Mouse (Mus musculus): ENCODE measurements around the gene Hist1h2ag. TPM values are rescaled to one million over a fixed set of nuclear protein-coding genes. Genes with fewer than 3 reads are reported as not detected.
A peak's percentile ranks its signal among the peaks of the same experiment; 100 is the strongest.
"Not testable (repeated sequence)": the region's sequence is repeated elsewhere in the genome, so short reads cannot be mapped to it uniquely, and the experiment has no call there.

The Hist1h2ag gene
- polyA plus RNA-seq (2012; rRNA removed) = 0.76 TPM in 1 of 2 replicates, not detected in the other

DNA sequence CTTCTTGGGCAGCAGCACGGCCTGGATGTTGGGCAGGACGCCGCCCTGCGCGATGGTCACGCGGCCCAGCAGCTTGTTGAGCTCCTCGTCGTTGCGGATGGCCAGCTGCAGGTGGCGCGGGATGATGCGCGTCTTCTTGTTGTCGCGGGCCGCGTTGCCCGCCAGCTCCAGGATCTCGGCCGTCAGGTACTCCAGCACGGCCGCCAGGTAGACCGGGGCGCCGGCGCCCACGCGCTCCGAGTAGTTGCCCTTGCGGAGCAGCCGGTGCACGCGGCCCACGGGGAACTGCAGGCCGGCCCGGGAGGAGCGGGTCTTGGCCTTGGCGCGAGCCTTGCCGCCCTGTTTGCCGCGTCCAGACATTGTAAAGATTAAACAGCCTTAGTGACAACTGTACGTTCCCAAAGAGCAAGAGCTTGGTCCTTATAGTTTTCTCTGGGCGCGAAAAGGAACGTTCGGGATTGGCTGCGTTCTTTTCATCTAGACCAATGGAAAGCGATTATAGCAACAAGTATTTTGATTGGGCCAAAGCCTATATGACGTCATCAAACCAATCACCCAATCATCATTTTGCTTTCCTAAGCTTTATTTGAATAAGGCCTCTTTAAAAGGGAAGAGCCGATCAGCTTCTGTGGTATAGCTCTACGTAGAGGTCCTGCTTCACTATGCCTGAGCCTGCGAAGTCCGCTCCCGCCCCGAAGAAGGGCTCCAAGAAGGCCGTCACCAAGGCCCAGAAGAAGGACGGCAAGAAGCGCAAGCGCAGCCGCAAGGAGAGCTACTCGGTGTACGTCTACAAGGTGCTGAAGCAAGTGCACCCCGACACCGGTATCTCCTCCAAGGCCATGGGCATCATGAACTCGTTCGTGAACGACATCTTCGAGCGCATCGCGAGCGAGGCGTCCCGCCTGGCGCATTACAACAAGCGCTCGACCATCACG is at the start of gene Hist1h2ag, which contains the start of gene Hist1h2bj:
Gene Hist1h2ag (minus strand): TSS at position 377 of the 935 bp plus-strand sequence.
Gene Hist1h2bj (plus strand): TSS at position 647 of the 935 bp plus-strand sequence.
- TF ChIP-seq POLR2A (IDR thresholded peaks at IDR 0.05; ENCODE audit: low read depth, low read length) = peak; percentile 41
- under 1% methylated on average over 53 of the region's 80 CpGs for WGBS
- not testable (repeated sequence) for H3K27me3 ChIP-seq (replicated peaks; ENCODE audit: control insufficient read depth, insufficient read depth, low read length); H3K36me3 ChIP-seq (ENCODE audit: control insufficient read depth, insufficient read depth, low read length)
- H3K4me3 ChIP-seq (ENCODE audit: insufficient read depth, low read depth, low read length) = peak within 1 kb of the TSS; percentile 64
- peaks cover 10% of the 10 kb centered on the region; the same call in 1 of the 2 replicates for H3K4me1 ChIP-seq (ENCODE audit: control insufficient read depth, insufficient read depth, low read length)
- H3K27ac ChIP-seq (ENCODE audit: insufficient read depth, low read depth, low read length) = peak within 1 kb of the TSS; percentile 59
- DNase-seq = peak; percentile 98

DNA sequence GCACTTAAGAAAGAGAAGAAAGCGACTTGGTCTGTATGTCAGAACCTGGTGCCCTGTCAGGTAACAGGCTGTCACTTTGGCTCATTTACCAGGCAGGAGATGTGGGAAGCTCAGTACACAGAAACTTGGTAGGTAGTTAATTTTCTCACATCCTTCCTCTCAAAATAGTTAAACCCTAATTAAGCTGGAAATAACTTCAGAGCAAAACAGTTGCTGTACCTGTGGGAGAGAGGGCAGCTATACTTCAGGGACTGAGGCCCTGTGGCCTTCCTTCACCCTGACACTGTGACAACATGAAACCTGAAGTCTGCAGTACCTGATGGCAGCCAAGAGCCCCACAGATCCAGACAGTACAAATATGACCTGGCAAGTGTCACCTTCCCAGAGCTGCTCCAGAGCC is 41.4 kb upstream of the Hist1h2ag start, which contains the start of gene Vmn1r188:
Gene Vmn1r188 (plus strand): TSS at position 301 of the 400 bp plus-strand sequence.
- not testable (repeated sequence) for DNase-seq; H3K4me3 ChIP-seq (ENCODE audit: insufficient read depth, low read depth, low read length); H3K27me3 ChIP-seq (replicated peaks; ENCODE audit: control insufficient read depth, insufficient read depth, low read length); H3K27ac ChIP-seq (ENCODE audit: insufficient read depth, low read depth, low read length); H3K4me1 ChIP-seq (ENCODE audit: control insufficient read depth, insufficient read depth, low read length); H3K36me3 ChIP-seq (ENCODE audit: control insufficient read depth, insufficient read depth, low read length)
- 77% methylated on average over 1 of the region's 1 CpGs for WGBS

DNA sequence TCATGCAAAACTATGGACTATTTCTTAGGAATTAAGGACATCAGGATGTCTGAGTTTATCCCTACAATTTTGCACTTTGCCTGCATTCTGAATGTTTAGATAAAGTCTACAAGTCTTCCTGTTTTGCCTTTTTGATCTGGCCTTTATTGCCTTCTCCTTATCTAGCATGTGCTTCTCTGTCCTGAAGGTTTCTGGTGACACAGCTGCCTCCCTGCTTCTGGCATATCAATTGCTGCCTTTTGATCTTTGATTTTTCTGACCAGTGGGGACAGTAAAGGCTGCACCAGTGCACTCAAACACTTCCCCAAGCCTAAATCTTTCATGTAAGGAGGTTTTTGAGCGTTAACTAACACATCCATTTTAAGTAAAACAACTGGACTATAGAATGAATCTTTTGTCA is 20.7 kb upstream of the Hist1h2ag start:
- Histone ChIP-seq H3K36me3 (ENCODE audit: control insufficient read depth, insufficient read depth, low read length) (no peaks in the 10 kb centered on the region), H3K27ac (ENCODE audit: insufficient read depth, low read depth, low read length) (no peak overlapping the region), H3K4me3 (ENCODE audit: insufficient read depth, low read depth, low read length) (no peak overlapping the region), H3K27me3 (replicated peaks; ENCODE audit: control insufficient read depth, insufficient read depth, low read length) (peaks cover 1% of the 10 kb centered on the region; the same call in 1 of the 2 replicates), H3K4me1 (ENCODE audit: control insufficient read depth, insufficient read depth, low read length) (no peaks in the 10 kb centered on the region)
- WGBS = 48% methylated on average over 1 of the region's 1 CpGs
- TF ChIP-seq POLR2A (IDR thresholded peaks at IDR 0.05; ENCODE audit: low read depth, low read length) = no peak
- DNase-seq = no peak

- Histone ChIP-seq H3K27ac (ENCODE audit: insufficient read depth, low read depth, low read length) (no peak overlapping the region), H3K4me1 (ENCODE audit: control insufficient read depth, insufficient read depth, low read length) (no peaks in the 10 kb centered on the region), H3K27me3 (replicated peaks; ENCODE audit: control insufficient read depth, insufficient read depth, low read length) (no peaks in the 10 kb centered on the region), H3K4me3 (ENCODE audit: insufficient read depth, low read depth, low read length) (no peak overlapping the region), H3K36me3 (ENCODE audit: control insufficient read depth, insufficient read depth, low read length) (no peaks in the 10 kb centered on the region)
- DNase-seq = no peak
- TF ChIP-seq CTCF (conservative IDR thresholded peaks at IDR 0.05; ENCODE audit: insufficient read depth, insufficient read length, low read depth, low read length) (no peak), POLR2A (IDR thresholded peaks at IDR 0.05; ENCODE audit: low read depth, low read length) (no peak)
- whole genome bisulfite sequencing = 50% methylated on average over 1 of the region's 1 CpGs
Measured at GRCm38 (mm10) chr13:22061422-22061821, 18.7 kb upstream of the Hist1h2ag start.

DNA sequence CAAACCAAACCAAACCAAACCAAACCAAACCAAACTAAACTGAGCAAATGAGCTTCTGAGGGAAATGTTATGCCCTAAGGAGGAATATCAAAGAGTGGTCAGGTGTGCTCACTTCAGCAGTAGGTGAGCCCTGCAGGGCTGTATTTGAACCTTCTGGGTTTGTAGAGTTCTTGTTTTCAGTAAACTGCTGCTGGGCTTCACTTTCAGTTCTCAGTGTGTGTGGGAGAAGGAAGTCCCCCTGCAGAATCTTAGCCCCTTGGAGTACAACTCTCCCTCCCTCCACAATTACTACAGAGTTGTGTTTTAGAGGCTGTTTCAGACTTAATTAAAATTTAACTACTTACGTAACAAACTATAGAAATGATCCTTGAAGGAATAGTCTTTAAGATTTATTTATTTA is 11.0 kb upstream of the Hist1h2ag start:
- no peak for TF ChIP-seq POLR2A (IDR thresholded peaks at IDR 0.05; ENCODE audit: low read depth, low read length)
- no peak for TF ChIP-seq CTCF (conservative IDR thresholded peaks at IDR 0.05; ENCODE audit: insufficient read depth, insufficient read length, low read depth, low read length)
- Histone ChIP-seq H3K27me3 (replicated peaks; ENCODE audit: control insufficient read depth, insufficient read depth, low read length) (no peaks in the 10 kb centered on the region; the same call in 1 of the 2 replicates), H3K27ac (ENCODE audit: insufficient read depth, low read depth, low read length) (no peak overlapping the region), H3K4me1 (ENCODE audit: control insufficient read depth, insufficient read depth, low read length) (no peaks in the 10 kb centered on the region), H3K36me3 (ENCODE audit: control insufficient read depth, insufficient read depth, low read length) (no peaks in the 10 kb centered on the region), H3K4me3 (ENCODE audit: insufficient read depth, low read depth, low read length) (no peak overlapping the region)
- no peak for DNase-seq
- 97% methylated on average over 1 of the region's 1 CpGs for WGBS

DNA sequence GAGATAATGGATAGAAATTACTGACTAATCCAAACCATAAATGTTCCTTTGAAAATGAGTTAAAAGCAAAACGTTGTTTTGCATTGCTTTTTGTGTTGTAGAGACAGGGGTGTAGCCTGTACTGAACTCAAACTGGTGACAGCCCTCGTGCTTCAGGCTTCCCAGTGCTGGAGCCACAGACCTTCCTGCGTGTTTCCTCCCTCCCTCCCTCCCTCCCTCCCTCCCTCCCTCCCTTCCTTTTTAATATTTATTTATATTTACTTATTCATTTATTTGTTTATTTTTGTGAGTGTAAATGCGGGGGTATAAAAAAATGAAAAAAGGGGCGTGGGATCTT is 8.7 kb upstream of the Hist1h2ag start:
- TF ChIP-seq CTCF (conservative IDR thresholded peaks at IDR 0.05; ENCODE audit: insufficient read depth, insufficient read length, low read depth, low read length) = no peak
- no peaks in the 10 kb centered on the region for H3K36me3 ChIP-seq (ENCODE audit: control insufficient read depth, insufficient read depth, low read length)
- H3K27ac ChIP-seq (ENCODE audit: insufficient read depth, low read depth, low read length) = no peak overlapping the region
- no peak for DNase-seq
- no peak overlapping the region for H3K4me3 ChIP-seq (ENCODE audit: insufficient read depth, low read depth, low read length)
- H3K27me3 ChIP-seq (replicated peaks; ENCODE audit: control insufficient read depth, insufficient read depth, low read length) = no peaks in the 10 kb centered on the region; the same call in 1 of the 2 replicates
- no peaks in the 10 kb centered on the region for H3K4me1 ChIP-seq (ENCODE audit: control insufficient read depth, insufficient read depth, low read length)
- 20% methylated on average over 5 of the region's 5 CpGs for WGBS

- no peak overlapping the region for H3K27ac ChIP-seq (ENCODE audit: insufficient read depth, low read depth, low read length)
- under 1% methylated on average over 52 of the region's 52 CpGs for WGBS
- no peaks in the 10 kb centered on the region for H3K36me3 ChIP-seq (ENCODE audit: control insufficient read depth, insufficient read depth, low read length)
- H3K4me3 ChIP-seq (ENCODE audit: insufficient read depth, low read depth, low read length) = peak overlapping the region; percentile 51
- peak; percentile 93 for DNase-seq
- no peaks in the 10 kb centered on the region for H3K4me1 ChIP-seq (ENCODE audit: control insufficient read depth, insufficient read depth, low read length)
- H3K27me3 ChIP-seq (replicated peaks; ENCODE audit: control insufficient read depth, insufficient read depth, low read length) = no peaks in the 10 kb centered on the region; the same call in 1 of the 2 replicates
- TF ChIP-seq POLR2A (IDR thresholded peaks at IDR 0.05; ENCODE audit: low read depth, low read length) = no peak
- peak; percentile 56 for TF ChIP-seq CTCF (conservative IDR thresholded peaks at IDR 0.05; ENCODE audit: insufficient read depth, insufficient read length, low read depth, low read length)
Measured at GRCm38 (mm10) chr13:22050591-22051522, 8.1 kb upstream of the Hist1h2ag start.

Measured in kidney, adult 2 months (tissue).